Mouse (Mus musculus) lung, adult 2 months (tissue): ENCODE data around the gene 2010003K11Rik.

ENCODE experiments used
- CTCF ChIP-seq: fragments of 200-500 bp; IDR thresholded peaks from 2 replicates; pipeline ENCODE4 v1.5.1; 2011; ENCODE audit warnings: mild to moderate bottlenecking, low read length, control low read depth; ENCODE audit not compliant: insufficient read depth
- POLR2A ChIP-seq: fragments of 200-500 bp; IDR thresholded peaks from 2 replicates; pipeline ENCODE4 v1.6.1; 2011; ENCODE audit warnings: low read depth, mild to moderate bottlenecking, control low read depth, low read length, borderline replicate concordance; ENCODE audit errors: extremely low read depth

- TF ChIP-seq CTCF (no peak), POLR2A (no peak)
Observed at GRCm38 (mm10) chr19:4487877-4488276, 10.5 kb downstream of the 2010003K11Rik start.
